Comparison of ENCODE assay signal across 9 mouse cellular contexts in genomic region chr8:94013026-94013612, GRCm38 (mm10). TPM values are rescaled to one million over a fixed set of nuclear protein-coding genes. Genes with fewer than 3 reads are reported as not detected.
DNase-seq lines count a peak whose midpoint lies in the region; ATAC-seq and TF ChIP-seq lines count a peak whose summit lies in the region.
"Had no signal": no experiment of that assay in that cellular context is flagged by ENCODE, and none has a peak within 500 bp of the region (broad histone marks: within the 10 kb centered on the region; RNA-seq: fewer than 3 reads in every experiment).

No protein-coding gene starts in this region.

- H3K4me2 ChIP-seq in forebrain, embryonic 11.5 days (ENCODE audit: low read depth, low read length, severe bottlenecking), result peak overlapping the region; percentile 56
- peak overlapping the region; percentile 98 for H3K4me2 ChIP-seq in liver, embryonic 15.5 days

- 0 out of 2 replicates have a peak, but pooled peaks cover 4% of the 10 kb centered on the region for H3K36me3 ChIP-seq in heart, embryonic 10.5 days
- no peaks in the 10 kb centered on the region for H3K36me3 ChIP-seq in C2C12 (ENCODE audit: control insufficient read depth, insufficient read depth)
- H3K36me3 ChIP-seq in forebrain, embryonic 11.5 days (ENCODE audit: control insufficient read depth, insufficient read depth, low read length), result no peaks in the 10 kb centered on the region
- H3K36me3 ChIP-seq in liver, embryonic 15.5 days (replicated peaks), result peaks cover 14% of the 10 kb centered on the region

- peak overlapping the region; percentile 98 for H3K9ac ChIP-seq in forebrain, embryonic 11.5 days (ENCODE audit: low read length)
- H3K9ac ChIP-seq in liver, embryonic 15.5 days, result peak overlapping the region; percentile 98

- WGBS in heart, embryonic 10.5 days, result 22% methylated on average over 7 of the region's 7 CpGs
- 46% methylated on average over 7 of the region's 7 CpGs for WGBS in forebrain, embryonic 11.5 days
- WGBS in liver, embryonic 15.5 days (ENCODE audit: insufficient replicate concordance), result 10% methylated on average over 7 of the region's 7 CpGs

- no peak for ATAC-seq in forebrain, embryonic 11.5 days (replicated peaks; ENCODE audit: low FRiP score)
- ATAC-seq in liver, embryonic 15.5 days (ENCODE audit: insufficient read depth), result no peak

- peaks cover 38% of the 10 kb centered on the region for H3K79me2 ChIP-seq in C2C12 (ENCODE audit: control insufficient read depth, insufficient read depth)

- H3K27me3 ChIP-seq in heart, embryonic 10.5 days (ENCODE audit: insufficient read depth, poor library complexity, severe bottlenecking), result no peaks in the 10 kb centered on the region
- no peaks in the 10 kb centered on the region for H3K27me3 ChIP-seq in C2C12 (ENCODE audit: control insufficient read depth, insufficient read depth, insufficient read length)
- H3K27me3 ChIP-seq in forebrain, embryonic 11.5 days (ENCODE audit: control insufficient read depth, insufficient read depth, low read length), result no peaks in the 10 kb centered on the region
- H3K27me3 ChIP-seq in liver, embryonic 15.5 days, result no peaks in the 10 kb centered on the region
- H3K27me3 ChIP-seq: Patski had no signal

- H3K27ac ChIP-seq in heart, embryonic 10.5 days, result peak overlapping the region; percentile 98
- peak overlapping the region; percentile 91; the same call in 1 of the 2 replicates for H3K27ac ChIP-seq in forebrain, embryonic 11.5 days (ENCODE audit: low read depth, low read length)
- H3K27ac ChIP-seq in liver, embryonic 15.5 days (replicated peaks), result peak overlapping the region; percentile 97

- no peaks in the 10 kb centered on the region for H3K9me3 ChIP-seq in heart, embryonic 10.5 days
- H3K9me3 ChIP-seq in forebrain, embryonic 11.5 days (ENCODE audit: control insufficient read depth, low read length), result no peaks in the 10 kb centered on the region
- H3K9me3 ChIP-seq in liver, embryonic 15.5 days (replicated peaks), result no peaks in the 10 kb centered on the region

- H3K4me1 ChIP-seq in heart, embryonic 10.5 days, result peaks cover 30% of the 10 kb centered on the region
- H3K4me1 ChIP-seq in forebrain, embryonic 11.5 days (replicated peaks; ENCODE audit: control insufficient read depth, insufficient read depth, low read length), result peaks cover 13% of the 10 kb centered on the region; the same call in 1 of the 2 replicates
- H3K4me1 ChIP-seq in liver, embryonic 15.5 days (replicated peaks), result peaks cover 51% of the 10 kb centered on the region

- no peak for TF ChIP-seq CTCF in C2C12 (IDR thresholded peaks at IDR 0.05; ENCODE audit: control insufficient read depth, insufficient read depth, insufficient read length)

- H3K4me3 ChIP-seq in heart, embryonic 10.5 days, result peak overlapping the region; percentile 98
- H3K4me3 ChIP-seq in C2C12 (ENCODE audit: insufficient read depth, poor library complexity, severe bottlenecking), result peak overlapping the region; percentile 74
- peak overlapping the region; percentile 89 for H3K4me3 ChIP-seq in forebrain, embryonic 11.5 days (ENCODE audit: low read depth, low read length)
- H3K4me3 ChIP-seq in liver, embryonic 15.5 days (replicated peaks), result peak overlapping the region; percentile 88

- no peak for DNase-seq in heart, embryonic 10.5 days (ENCODE audit: low spot score)
- no peak for DNase-seq in heart, adult 9 months (ENCODE audit: low spot score in 2 of 2)
- DNase-seq in forebrain, embryonic 11.5 days (ENCODE audit: low spot score), result no peak
- no peak for DNase-seq in urinary bladder, adult 2 months (ENCODE audit: low spot score)
- DNase-seq in thymus, adult 18-20 months, result no peak
- DNase-seq in frontal cortex, postnatal 36 days (ENCODE audit: low spot score in 2 of 2), result no peak

- H3ac ChIP-seq in C2C12 (ENCODE audit: control insufficient read depth, insufficient read length, low read depth), result peak overlapping the region; percentile 90

- H3K79me3 ChIP-seq in C2C12 (ENCODE audit: low read depth), result peaks cover 35% of the 10 kb centered on the region

TF ChIP-seq in C2C12, 6 proteins besides CTCF, POLR2A, EP300 and RAD21:
- TF ChIP-seq MYOD1 (IDR thresholded peaks at IDR 0.05; ENCODE audit: control insufficient read depth, insufficient read length, low read depth) (no peak), MAX (IDR thresholded peaks at IDR 0.05) (no peak), USF1 (IDR thresholded peaks at IDR 0.05; ENCODE audit: low read depth) (no peak), FOSL1 (IDR thresholded peaks at IDR 0.05; ENCODE audit: insufficient read depth, low read length, poor library complexity, severe bottlenecking) (no peak), CEBPB (IDR thresholded peaks at IDR 0.05; ENCODE audit: low read depth) (no peak), MYOG (IDR thresholded peaks at IDR 0.05; ENCODE audit: control insufficient read depth, extremely low read depth, insufficient read length) (no peak)

RNA-seq across cellular contexts. Expression of gene Amfr, which starts 0.5 kb away (rescaled TPM):
- polyA plus RNA-seq in heart, embryonic 10.5 days (2016; fragmentation: Nextera tagmentation; extraction: Ambion mirVana), result 52.1 and 57.9 TPM in 2 replicates
- polyA plus RNA-seq in C2C12 (2012; fragmentation: generic; extraction: Trizol), result 71.0 TPM
- 60.5 and 65.3 TPM in 2 replicates for polyA plus RNA-seq in forebrain, embryonic 11.5 days (2014; fragmentation: Nextera tagmentation; extraction: Ambion mirVana)
- polyA plus RNA-seq in liver, embryonic 15.5 days (2015; fragmentation: Nextera tagmentation; extraction: Ambion mirVana), result 52.2 and 59.4 TPM in 2 replicates
- polyA plus RNA-seq in urinary bladder, adult 2 months (2012; rRNA removed), result 83.0 and 90.3 TPM in 2 replicates

RNA-seq across cellular contexts. Expression of gene Nudt21, which starts 23.7 kb away (rescaled TPM):
- 96.4 and 110 TPM in 2 replicates for polyA plus RNA-seq in heart, embryonic 10.5 days (2016; fragmentation: Nextera tagmentation; extraction: Ambion mirVana)
- polyA plus RNA-seq in C2C12 (2012; fragmentation: generic; extraction: Trizol), result 112 TPM
- polyA plus RNA-seq in forebrain, embryonic 11.5 days (2014; fragmentation: Nextera tagmentation; extraction: Ambion mirVana), result 195 and 201 TPM in 2 replicates
- polyA plus RNA-seq in liver, embryonic 15.5 days (2015; fragmentation: Nextera tagmentation; extraction: Ambion mirVana), result 70.5 and 74.4 TPM in 2 replicates
- polyA plus RNA-seq in urinary bladder, adult 2 months (2012; rRNA removed), result 28.9 and 30.5 TPM in 2 replicates

RNA-seq across cellular contexts. Expression of gene Ogfod1, which starts 23.9 kb away (rescaled TPM):
- 13.6 and 14.0 TPM in 2 replicates for polyA plus RNA-seq in heart, embryonic 10.5 days (2016; fragmentation: Nextera tagmentation; extraction: Ambion mirVana)
- 9.7 TPM for polyA plus RNA-seq in C2C12 (2012; fragmentation: generic; extraction: Trizol)
- 16.3 and 18.7 TPM in 2 replicates for polyA plus RNA-seq in forebrain, embryonic 11.5 days (2014; fragmentation: Nextera tagmentation; extraction: Ambion mirVana)
- polyA plus RNA-seq in liver, embryonic 15.5 days (2015; fragmentation: Nextera tagmentation; extraction: Ambion mirVana), result 4.2 and 4.9 TPM in 2 replicates
- 15.7 and 15.9 TPM in 2 replicates for polyA plus RNA-seq in urinary bladder, adult 2 months (2012; rRNA removed)
